Mouse (Mus musculus) myocyte (in vitro differentiated cells): ENCODE results near the gene Gpr62.

Source experiments
- CEBPB ChIP-seq: IDR thresholded peaks from 2 replicates; pipeline ENCODE4 v1.6.1; 2011; ENCODE audit warnings: mild to moderate bottlenecking, moderate library complexity; ENCODE audit not compliant: poor library complexity, insufficient read depth, severe bottlenecking
- E2F4 ChIP-seq: IDR thresholded peaks from one replicate; pipeline ENCODE4 v1.6.1; 2011; ENCODE audit warnings: mild to moderate bottlenecking, control low read depth, moderate library complexity; ENCODE audit not compliant: insufficient read depth
- MAX ChIP-seq: IDR thresholded peaks from one replicate; pipeline ENCODE4 v1.6.1; 2011; ENCODE audit warnings: low read depth, mild to moderate bottlenecking, control low read depth
- MYOD1 ChIP-seq, 3 experiments: IDR thresholded peaks; one replicate each; pipeline ENCODE4 v1.6.1; 2011; ENCODE audit warnings: control low read depth in 2 of 3, low read depth in 2 of 3, mild to moderate bottlenecking in 2 of 3, moderate library complexity in 1 of 3; ENCODE audit not compliant: insufficient read length in 2 of 3, control insufficient read depth in 1 of 3
- MYOG ChIP-seq, 3 experiments: IDR thresholded peaks; one replicate each; pipeline ENCODE4 v1.6.1; 2011; ENCODE audit warnings: control low read depth in 2 of 3, low read depth in 2 of 3, mild to moderate bottlenecking in 2 of 3; ENCODE audit not compliant: insufficient read length in 2 of 3, control insufficient read depth in 1 of 3, insufficient read depth in 1 of 3
- POLR2A ChIP-seq: IDR thresholded peaks from one replicate; pipeline ENCODE4 v1.6.1; 2011; ENCODE audit warnings: low read depth, mild to moderate bottlenecking, control low read depth, moderate library complexity; ENCODE audit not compliant: insufficient read length
- POLR2AphosphoS2 ChIP-seq: IDR thresholded peaks from one replicate; pipeline ENCODE4 v1.6.1; 2011; ENCODE audit warnings: low read depth, control low read depth; ENCODE audit not compliant: insufficient read length
- REST ChIP-seq: IDR thresholded peaks from one replicate; pipeline ENCODE4 v1.6.1; 2011; ENCODE audit warnings: mild to moderate bottlenecking, control low read depth, moderate library complexity; ENCODE audit not compliant: insufficient read depth, insufficient read length
- TCF12 ChIP-seq: IDR thresholded peaks from one replicate; pipeline ENCODE4 v1.6.1; 2011; ENCODE audit warnings: mild to moderate bottlenecking, control low read depth; ENCODE audit not compliant: poor library complexity, insufficient read depth, severe bottlenecking
- TCF3 ChIP-seq: IDR thresholded peaks from one replicate; pipeline ENCODE4 v1.6.1; 2011; ENCODE audit warnings: low read depth, control low read depth; ENCODE audit not compliant: insufficient read length
- USF1 ChIP-seq: IDR thresholded peaks from one replicate; pipeline ENCODE4 v1.6.1; 2011; ENCODE audit warnings: low read depth, mild to moderate bottlenecking, control low read depth, moderate library complexity

- no peak for TF ChIP-seq POLR2A
- TF ChIP-seq POLR2AphosphoS2, result no peak
- TF ChIP-seq USF1, result no peak
- no peak for TF ChIP-seq MYOD1 (IDR thresholded peaks at IDR 0.05; ENCODE audit: control insufficient read depth in 1 of 3, insufficient read length in 2 of 3, low read depth in 2 of 3)
- no peak for TF ChIP-seq TCF12
- TF ChIP-seq TCF3, result no peak
- TF ChIP-seq E2F4, result no peak
- TF ChIP-seq CEBPB, result no peak
- TF ChIP-seq REST, result no peak
- no peak for TF ChIP-seq MYOG (IDR thresholded peaks at IDR 0.05; ENCODE audit: control insufficient read depth in 1 of 3, insufficient read depth in 1 of 3, insufficient read length in 2 of 3, low read depth in 2 of 3)
- TF ChIP-seq MAX, result no peak
Observed at GRCm38 (mm10) chr9:106466721-106467120, 983 bp upstream of the Gpr62 start.
